Mouse (Mus musculus) lung, postnatal 10 days (tissue): ENCODE measurements around the gene Lrrc57.
"Not testable (repeated sequence)": the region's sequence is repeated elsewhere in the genome, so short reads cannot be mapped to it uniquely, and the experiment has no call there.

Experiments
- DNase-seq: peaks from one replicate; pipeline ENCODE4 v3.0.0; 2021

Lrrc57 gene

GRCm38 (mm10) chr2:120599506-120599905 lies 9.8 kb downstream of the Lrrc57 start:
- no peak for DNase-seq

GRCm38 (mm10) chr2:120597734-120598133 lies 11.6 kb downstream of the Lrrc57 start:
- DNase-seq = no peak

GRCm38 (mm10) chr2:120592227-120592626 lies 17.1 kb downstream of the Lrrc57 start:
- DNase-seq = no peak

GRCm38 (mm10) chr2:120589759-120590158 lies 19.6 kb downstream of the Lrrc57 start:
- DNase-seq = no peak

GRCm38 (mm10) chr2:120578286-120578685 lies 31.0 kb downstream of the Lrrc57 start:
- peak; percentile 12 for DNase-seq

- DNase-seq = no peak
Measured at GRCm38 (mm10) chr2:120577799-120578198, 31.5 kb downstream of the Lrrc57 start.

- no peak for DNase-seq
Measured at GRCm38 (mm10) chr2:120575978-120576377, 33.3 kb downstream of the Lrrc57 start.

- no peak for DNase-seq
Measured at GRCm38 (mm10) chr2:120575121-120575520, 34.2 kb downstream of the Lrrc57 start.

- DNase-seq = not testable (repeated sequence)
Measured at GRCm38 (mm10) chr2:120572161-120572560, 37.2 kb downstream of the Lrrc57 start.

GRCm38 (mm10) chr2:120571081-120571480 lies 38.2 kb downstream of the Lrrc57 start:
- DNase-seq = no peak

- no peak for DNase-seq
Measured at GRCm38 (mm10) chr2:120567798-120568320, 41.5 kb downstream of the Lrrc57 start.

GRCm38 (mm10) chr2:120566886-120567797 lies 42.2 kb downstream of the Lrrc57 start, which contains the start of gene Snap23:
Gene Snap23, plus strand, starts transcription at chr2:120567671.
- DNase-seq = peak; percentile 96

- no peak for DNase-seq
Measured at GRCm38 (mm10) chr2:120565363-120565762, 44.0 kb downstream of the Lrrc57 start.

- DNase-seq = not testable (repeated sequence)
Measured at GRCm38 (mm10) chr2:120564548-120565188, 44.7 kb downstream of the Lrrc57 start.

GRCm38 (mm10) chr2:120563235-120563990 lies 45.9 kb downstream of the Lrrc57 start, which contains the start of gene Zfp106:
Gene Zfp106, minus strand, starts transcription at chr2:120563843.
- DNase-seq = peak; percentile 94

- DNase-seq = no peak
Measured at GRCm38 (mm10) chr2:120562859-120563234, 46.5 kb downstream of the Lrrc57 start.

GRCm38 (mm10) chr2:120561524-120561923 lies 47.8 kb downstream of the Lrrc57 start:
- DNase-seq = no peak

GRCm38 (mm10) chr2:120558813-120559212 lies 50.5 kb downstream of the Lrrc57 start:
- DNase-seq = no peak

- no peak for DNase-seq
Measured at GRCm38 (mm10) chr2:120556868-120557267, 52.5 kb downstream of the Lrrc57 start.
